ENCODE assay signal across 25 mouse cellular contexts in genomic region chr2:144797515-144797914, GRCm38 (mm10). TPM values are rescaled to one million over a fixed set of nuclear protein-coding genes. Genes with fewer than 3 reads are reported as not detected.
DNase-seq lines count a peak whose midpoint lies in the region; ATAC-seq and TF ChIP-seq lines count a peak whose summit lies in the region.
"Had no signal": no experiment of that assay in that cellular context is flagged by ENCODE, and none has a peak within 500 bp of the region (broad histone marks: within the 10 kb centered on the region; RNA-seq: fewer than 3 reads in every experiment).

No protein-coding gene starts in this region.

- H3K4me1 ChIP-seq in heart, embryonic 12.5 days (replicated peaks): 0 out of 2 replicates have a peak, but pooled peaks cover 6% of the 10 kb centered on the region
- H3K4me1 ChIP-seq in lung, embryonic 16.5 days (replicated peaks; ENCODE audit: control insufficient read depth, insufficient read depth, low read length): peaks cover 4% of the 10 kb centered on the region
- no peaks in the 10 kb centered on the region for H3K4me1 ChIP-seq in lung, postnatal 0 days (ENCODE audit: insufficient read depth, low read depth, low read length)
- peaks cover 3% of the 10 kb centered on the region; the same call in 1 of the 2 replicates for H3K4me1 ChIP-seq in embryonic facial prominence, embryonic 10.5 days
- H3K4me1 ChIP-seq: embryonic facial prominence, embryonic 13.5 days; forebrain, embryonic 12.5 days; hindbrain, embryonic 15.5 days; neural tube, embryonic 13.5 days; stomach, embryonic 15.5 days had no signal

- no peaks in the 10 kb centered on the region for H3K36me3 ChIP-seq in heart, embryonic 12.5 days
- no peaks in the 10 kb centered on the region for H3K36me3 ChIP-seq in lung, embryonic 16.5 days (ENCODE audit: control insufficient read depth, insufficient read depth, low read length)
- no peaks in the 10 kb centered on the region for H3K36me3 ChIP-seq in lung, postnatal 0 days (ENCODE audit: insufficient read depth, low read length)
- no peaks in the 10 kb centered on the region for H3K36me3 ChIP-seq in embryonic facial prominence, embryonic 10.5 days (replicated peaks)
- H3K36me3 ChIP-seq: embryonic facial prominence, embryonic 13.5 days; forebrain, embryonic 12.5 days; hindbrain, embryonic 15.5 days; limb, embryonic 10.5 days; neural tube, embryonic 13.5 days; stomach, embryonic 15.5 days had no signal

- WGBS in heart, embryonic 12.5 days: 38% methylated on average over 8 of the region's 8 CpGs
- 20% methylated on average over 8 of the region's 8 CpGs for WGBS in lung, embryonic 16.5 days
- WGBS in lung, postnatal 0 days: 19% methylated on average over 8 of the region's 8 CpGs
- WGBS in embryonic facial prominence, embryonic 10.5 days: 66% methylated on average over 8 of the region's 8 CpGs

- no peaks in the 10 kb centered on the region for H3K27me3 ChIP-seq in heart, embryonic 12.5 days (replicated peaks)
- H3K27me3 ChIP-seq in lung, embryonic 16.5 days (ENCODE audit: control insufficient read depth, insufficient read depth, low read depth, low read length): no peaks in the 10 kb centered on the region
- H3K27me3 ChIP-seq in lung, postnatal 0 days (replicated peaks; ENCODE audit: insufficient read depth, low read length): no peaks in the 10 kb centered on the region
- H3K27me3 ChIP-seq in embryonic facial prominence, embryonic 10.5 days (replicated peaks; ENCODE audit: low read depth, poor library complexity, severe bottlenecking): no peaks in the 10 kb centered on the region
- H3K27me3 ChIP-seq: embryonic facial prominence, embryonic 13.5 days; forebrain, embryonic 12.5 days; hindbrain, embryonic 15.5 days; neural tube, embryonic 13.5 days; stomach, embryonic 15.5 days had no signal

- TF ChIP-seq CTCF in lung, postnatal 0 days (IDR thresholded peaks at IDR 0.05): no peak

- no peak overlapping the region for H3K27ac ChIP-seq in heart, embryonic 12.5 days (ENCODE audit: poor library complexity, severe bottlenecking)
- H3K27ac ChIP-seq in lung, embryonic 16.5 days (ENCODE audit: low read length): no peak overlapping the region
- no peak overlapping the region for H3K27ac ChIP-seq in lung, postnatal 0 days (ENCODE audit: low read length)
- no peak overlapping the region for H3K27ac ChIP-seq in embryonic facial prominence, embryonic 10.5 days (replicated peaks)
- H3K27ac ChIP-seq: embryonic facial prominence, embryonic 13.5 days; forebrain, embryonic 12.5 days; hindbrain, embryonic 15.5 days; limb, embryonic 10.5 days; neural tube, embryonic 13.5 days; stomach, embryonic 15.5 days had no signal

- no peaks in the 10 kb centered on the region for H3K9me3 ChIP-seq in heart, embryonic 12.5 days (replicated peaks)
- H3K9me3 ChIP-seq in lung, embryonic 16.5 days (ENCODE audit: control insufficient read depth, low read length): no peaks in the 10 kb centered on the region
- no peaks in the 10 kb centered on the region for H3K9me3 ChIP-seq in lung, postnatal 0 days (ENCODE audit: low read length)
- no peaks in the 10 kb centered on the region for H3K9me3 ChIP-seq in embryonic facial prominence, embryonic 10.5 days
- H3K9me3 ChIP-seq: embryonic facial prominence, embryonic 13.5 days; forebrain, embryonic 12.5 days; hindbrain, embryonic 15.5 days; limb, embryonic 10.5 days; neural tube, embryonic 13.5 days; stomach, embryonic 15.5 days had no signal

- TF ChIP-seq EP300 in lung, postnatal 0 days (IDR thresholded peaks at IDR 0.05): no peak

- no peak overlapping the region for H3K4me3 ChIP-seq in heart, embryonic 12.5 days
- no peak overlapping the region for H3K4me3 ChIP-seq in lung, embryonic 16.5 days (ENCODE audit: low read length)
- H3K4me3 ChIP-seq in lung, postnatal 0 days (ENCODE audit: low read depth, low read length): no peak overlapping the region
- no peak overlapping the region for H3K4me3 ChIP-seq in embryonic facial prominence, embryonic 10.5 days
- H3K4me3 ChIP-seq: embryonic facial prominence, embryonic 13.5 days; erythroblast, embryonic 14.5 days; forebrain, embryonic 12.5 days; hindbrain, embryonic 15.5 days; limb, embryonic 10.5 days; neural tube, embryonic 13.5 days; stomach, embryonic 15.5 days had no signal

- H3K9ac ChIP-seq in heart, embryonic 12.5 days: no peak overlapping the region
- H3K9ac ChIP-seq in lung, embryonic 16.5 days (ENCODE audit: low read length): peak overlapping the region; percentile 24; the same call in 1 of the 2 replicates
- H3K9ac ChIP-seq in lung, postnatal 0 days (replicated peaks; ENCODE audit: low read depth): no peak overlapping the region
- H3K9ac ChIP-seq: embryonic facial prominence, embryonic 13.5 days; forebrain, embryonic 12.5 days; hindbrain, embryonic 15.5 days; liver, postnatal 0 days; neural tube, embryonic 13.5 days; stomach, embryonic 15.5 days had no signal

- DNase-seq in heart, adult 11 months: peak; percentile 83
- DNase-seq in lung, postnatal 0 days (ENCODE audit: low spot score): no peak
- peak; percentile 26 for DNase-seq in kidney, postnatal 10 days
- no peak for DNase-seq in spleen, postnatal 14 days (ENCODE audit: low spot score in 2 of 2)
- no peak for DNase-seq in embryonic facial prominence, embryonic 10.5 days (ENCODE audit: low spot score)
- DNase-seq: cerebellum, adult 18-20 months; cerebellum, postnatal 25 days; gastrocnemius, postnatal 25 days; liver, postnatal 0 days; lung, postnatal 36 days; midbrain, embryonic 14.5 days; thymus, postnatal 36 days had no signal

- no peak overlapping the region for H3K4me2 ChIP-seq in heart, embryonic 12.5 days
- H3K4me2 ChIP-seq in lung, embryonic 16.5 days (ENCODE audit: low read depth, low read length): no peak overlapping the region
- no peak overlapping the region for H3K4me2 ChIP-seq in lung, postnatal 0 days (replicated peaks; ENCODE audit: low read depth, low read length)
- H3K4me2 ChIP-seq: embryonic facial prominence, embryonic 13.5 days; forebrain, embryonic 12.5 days; hindbrain, embryonic 15.5 days; neural tube, embryonic 13.5 days; stomach, embryonic 15.5 days had no signal

- ATAC-seq in heart, embryonic 12.5 days (ENCODE audit: insufficient number of reproducible peaks, low FRiP score): no peak
- ATAC-seq in lung, embryonic 16.5 days (ENCODE audit: low read depth): 0 out of 2 replicates have a peak, but pooled peaks have one; percentile 12
- no peak for ATAC-seq in lung, postnatal 0 days
- ATAC-seq: liver, postnatal 0 days had no signal

RNA-seq across cellular contexts. Expression of gene Scp2d1, which starts 25.9 kb away (rescaled TPM):
- not detected in 2 replicates for polyA plus RNA-seq in heart, embryonic 12.5 days (2016; fragmentation: Nextera tagmentation; extraction: Ambion mirVana)
- not detected in 2 replicates for polyA plus RNA-seq in lung, embryonic 16.5 days (2015; fragmentation: Nextera tagmentation; extraction: Ambion mirVana)
- polyA plus RNA-seq in lung, postnatal 0 days (2015; fragmentation: Nextera tagmentation; extraction: Ambion mirVana): not detected in 2 replicates
- polyA plus RNA-seq in embryonic facial prominence, embryonic 10.5 days (2016; fragmentation: Nextera tagmentation; extraction: Ambion mirVana): not detected in 2 replicates
- polyA plus RNA-seq: embryonic facial prominence, embryonic 13.5 days; erythroblast, embryonic 14.5 days; forebrain, embryonic 12.5 days; heart, embryonic 16.5 days; hindbrain, embryonic 15.5 days; intestine, embryonic 14.5 days; limb, embryonic 10.5 days; liver, adult 2 months; liver, postnatal 0 days; midbrain, embryonic 14.5 days; neural tube, embryonic 13.5 days; spleen, adult 2 months; stomach, embryonic 15.5 days had no signal

Comparison
In these comparisons a context has a peak if more than half of its experiments do, and no peak if none do; other contexts are left out.
1. DNase-seq: peak in heart, adult 11 months (single experiment) and kidney, postnatal 10 days (single experiment); none in lung, postnatal 0 days (single experiment), spleen, postnatal 14 days (0 of 2) and embryonic facial prominence, embryonic 10.5 days (single experiment).